Mouse (Mus musculus): ENCODE data around the gene Sprr2a1. TPM values are rescaled to one million over a fixed set of nuclear protein-coding genes. Genes with fewer than 3 reads are reported as not detected.
"Not testable (repeated sequence)": the region's sequence is repeated elsewhere in the genome, so short reads cannot be mapped to it uniquely, and the experiment has no call there.

The Sprr2a1 gene
- total and polyA plus RNA-seq, 3 experiments = not detected

DNA sequence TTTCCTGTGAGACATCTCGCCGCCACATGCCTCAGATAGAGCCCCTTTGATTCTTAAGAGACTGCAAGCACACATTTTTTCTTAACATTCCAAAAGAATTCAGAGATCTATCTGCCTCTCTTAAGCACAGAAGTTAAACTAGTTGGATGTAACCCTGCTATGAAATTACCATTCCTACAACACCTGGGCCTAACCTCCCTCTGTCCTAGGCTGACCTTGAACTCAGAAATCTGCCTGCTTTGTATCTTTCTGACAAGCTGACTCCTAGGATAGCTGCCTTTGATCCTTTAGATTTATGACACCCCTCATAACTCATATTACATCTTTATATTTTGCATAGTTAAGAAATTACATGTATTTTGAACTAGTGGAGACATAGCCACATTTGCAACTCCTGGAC is 47.9 kb downstream of the Sprr2a1 start:
- H3K79me2 ChIP-seq (replicated peaks; ENCODE audit: control insufficient read depth, insufficient read depth, low read length); H3K27me3 ChIP-seq (ENCODE audit: control insufficient read depth, insufficient read depth, low read length); H3K4me3 ChIP-seq; H3K9ac ChIP-seq (ENCODE audit: low read depth, low read length); H3K4me1 ChIP-seq (ENCODE audit: control insufficient read depth, insufficient read depth, low read length); H3K27ac ChIP-seq; H3K36me3 ChIP-seq (ENCODE audit: control insufficient read depth, insufficient read depth, low read length); intact Hi-C loops (cut with DNase I); DNase-seq: not testable (repeated sequence)
- WGBS = no CpG with 5 or more reads among the region's 2 CpGs

Other genes with a start within 250 kb of the Sprr2a1 start
- not detected for gene Pglyrp3, start 201.2 kb upstream of the Sprr2a1 start, total RNA-seq (2021)
- not detected in 2 replicates for gene Pglyrp3, start 201.2 kb upstream of the Sprr2a1 start, polyA plus RNA-seq (2012; rRNA removed)
- gene Lor, start 132.7 kb upstream of the Sprr2a1 start, total RNA-seq (2021) = not detected
- gene Lor, start 132.7 kb upstream of the Sprr2a1 start, polyA plus RNA-seq (2012; rRNA removed) = not detected in 2 replicates
- not detected for gene Prr9, start 91.9 kb upstream of the Sprr2a1 start, total RNA-seq (2021)
- gene Prr9, start 91.9 kb upstream of the Sprr2a1 start, polyA plus RNA-seq (2012; rRNA removed) = not detected in 2 replicates
- not detected for gene Lelp1, start 73.1 kb upstream of the Sprr2a1 start, total RNA-seq (2021)
- 0.35 and 0.39 TPM in 2 replicates for gene Lelp1, start 73.1 kb upstream of the Sprr2a1 start, polyA plus RNA-seq (2012; rRNA removed)
- 1 to 10 TPM in 1 of 2 experiments, under 1 TPM in 1; 0.43 to 1.1 TPM for gene Sprr2a2, start 121 bp downstream of the Sprr2a1 start, total RNA-seq (2021)
- 5.7 and 5.8 TPM in 2 replicates for gene Sprr2a2, start 121 bp downstream of the Sprr2a1 start, polyA plus RNA-seq (2012; rRNA removed)
- not detected for gene Sprr2a3, start 69.6 kb downstream of the Sprr2a1 start, total RNA-seq (2021)
- gene Sprr2a3, start 69.6 kb downstream of the Sprr2a1 start, polyA plus RNA-seq (2012; rRNA removed) = 0.18 TPM in 2 replicates
- not detected for gene Sprr2b, start 100.8 kb downstream of the Sprr2a1 start, total RNA-seq (2021)
- gene Sprr2b, start 100.8 kb downstream of the Sprr2a1 start, polyA plus RNA-seq (2012; rRNA removed) = not detected in 2 replicates
- not detected for gene Sprr2d, start 123.3 kb downstream of the Sprr2a1 start, total RNA-seq (2021)
- not detected in 2 replicates for gene Sprr2d, start 123.3 kb downstream of the Sprr2a1 start, polyA plus RNA-seq (2012; rRNA removed)
- gene Sprr2e, start 136.3 kb downstream of the Sprr2a1 start, total RNA-seq (2021) = not detected
- not detected in 2 replicates for gene Sprr2e, start 136.3 kb downstream of the Sprr2a1 start, polyA plus RNA-seq (2012; rRNA removed)
- not detected for gene Sprr2f, start 149.4 kb downstream of the Sprr2a1 start, total RNA-seq (2021)
- not detected in 2 replicates for gene Sprr2f, start 149.4 kb downstream of the Sprr2a1 start, polyA plus RNA-seq (2012; rRNA removed)
- not detected for gene Sprr2h, start 169.9 kb downstream of the Sprr2a1 start, total RNA-seq (2021)
- not detected in 2 replicates for gene Sprr2h, start 169.9 kb downstream of the Sprr2a1 start, polyA plus RNA-seq (2012; rRNA removed)
- gene Sprr2i, start 192.2 kb downstream of the Sprr2a1 start, total RNA-seq (2021) = not detected
- not detected in 2 replicates for gene Sprr2i, start 192.2 kb downstream of the Sprr2a1 start, polyA plus RNA-seq (2012; rRNA removed)
- not detected for gene Sprr2j-ps, start 202.3 kb downstream of the Sprr2a1 start, total RNA-seq (2021)
- not detected in 2 replicates for gene Sprr2j-ps, start 202.3 kb downstream of the Sprr2a1 start, polyA plus RNA-seq (2012; rRNA removed)
- 1 to 10 TPM; 3.3 to 3.5 TPM for gene Gm9774, start 213.6 kb downstream of the Sprr2a1 start, total RNA-seq (2021)
- gene Gm9774, start 213.6 kb downstream of the Sprr2a1 start, polyA plus RNA-seq (2012; rRNA removed) = 4.6 and 4.7 TPM in 2 replicates
- gene Sprr2k, start 216.8 kb downstream of the Sprr2a1 start, total RNA-seq (2021) = not detected
- not detected in 2 replicates for gene Sprr2k, start 216.8 kb downstream of the Sprr2a1 start, polyA plus RNA-seq (2012; rRNA removed)
- not detected for gene Sprr1b, start 223.0 kb downstream of the Sprr2a1 start, total RNA-seq (2021)
- gene Sprr1b, start 223.0 kb downstream of the Sprr2a1 start, polyA plus RNA-seq (2012; rRNA removed) = not detected in 2 replicates
- gene Sprr3, start 242.9 kb downstream of the Sprr2a1 start, total RNA-seq (2021) = not detected
- gene Sprr3, start 242.9 kb downstream of the Sprr2a1 start, polyA plus RNA-seq (2012; rRNA removed) = not detected in 2 replicates

All from heart, adult 2 months (tissue).